Mouse (Mus musculus) 416B (cell line): ENCODE results near the gene Mob1b.
"Not testable (repeated sequence)": the region's sequence is repeated elsewhere in the genome, so short reads cannot be mapped to it uniquely, and the experiment has no call there.

Experiments
- DNase-seq: peaks from one replicate; pipeline ENCODE4 v3.0.0; 2011; ENCODE audit warnings: low read depth

Gene Mob1b

DNA sequence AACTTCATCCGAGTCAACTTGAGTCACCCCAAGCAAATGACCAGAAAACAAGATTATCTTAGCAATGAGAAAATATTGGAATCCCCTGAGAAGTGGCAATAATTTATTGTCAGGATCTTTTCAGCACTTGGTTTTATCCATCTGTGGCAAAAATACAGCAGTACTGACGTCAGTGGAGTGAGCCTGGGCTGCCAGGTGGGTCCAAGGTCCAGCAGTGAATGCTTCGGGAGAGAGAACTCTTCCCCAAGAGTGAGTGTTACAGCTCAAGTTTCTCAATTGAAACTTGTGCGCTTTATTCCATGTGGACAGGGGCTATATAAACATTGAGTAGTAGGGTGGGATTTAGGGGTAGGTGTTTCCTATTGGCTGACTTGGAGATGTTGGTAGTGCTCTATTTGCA lies 18.6 kb upstream of the Mob1b start:
- DNase-seq: no peak

DNA sequence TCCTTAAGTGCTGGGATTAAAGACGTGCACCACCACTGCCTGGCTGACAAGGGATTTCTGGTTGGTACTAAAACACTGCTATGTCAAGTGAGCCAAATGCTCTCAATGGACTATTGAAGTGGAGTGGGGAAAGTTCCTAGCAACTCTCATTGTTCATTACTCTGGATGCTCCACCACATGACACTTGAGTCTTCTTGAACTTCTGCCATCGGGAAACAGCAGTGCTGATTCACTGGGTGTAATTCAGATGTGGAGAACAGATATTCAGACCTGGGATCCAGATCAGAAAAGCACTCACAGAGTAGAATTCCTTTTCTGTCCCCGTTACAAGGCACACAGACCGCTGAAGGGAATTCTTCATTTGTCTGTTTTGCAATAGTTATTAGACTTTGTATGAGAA lies 17.1 kb upstream of the Mob1b start:
- no peak for DNase-seq

DNA sequence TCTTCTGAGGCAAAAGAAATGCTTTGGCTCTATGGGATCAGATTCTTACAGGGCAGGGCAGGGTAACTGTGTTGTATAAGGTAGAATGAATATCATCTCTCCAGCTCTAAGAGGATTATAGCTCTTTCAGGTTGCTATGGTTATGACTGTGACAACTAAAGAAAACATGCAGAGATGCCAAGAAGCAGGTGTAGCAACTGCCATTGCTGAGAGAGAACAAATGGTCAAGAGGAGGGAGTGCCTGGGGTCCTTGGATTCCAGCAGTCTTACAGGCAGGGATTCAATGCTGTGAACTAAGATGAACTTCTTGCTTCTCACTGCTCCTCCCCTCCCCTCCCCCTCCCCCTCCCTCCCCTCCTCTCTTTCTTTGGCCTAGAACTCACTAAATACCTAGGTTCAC lies 9.5 kb upstream of the Mob1b start:
- no peak for DNase-seq

DNA sequence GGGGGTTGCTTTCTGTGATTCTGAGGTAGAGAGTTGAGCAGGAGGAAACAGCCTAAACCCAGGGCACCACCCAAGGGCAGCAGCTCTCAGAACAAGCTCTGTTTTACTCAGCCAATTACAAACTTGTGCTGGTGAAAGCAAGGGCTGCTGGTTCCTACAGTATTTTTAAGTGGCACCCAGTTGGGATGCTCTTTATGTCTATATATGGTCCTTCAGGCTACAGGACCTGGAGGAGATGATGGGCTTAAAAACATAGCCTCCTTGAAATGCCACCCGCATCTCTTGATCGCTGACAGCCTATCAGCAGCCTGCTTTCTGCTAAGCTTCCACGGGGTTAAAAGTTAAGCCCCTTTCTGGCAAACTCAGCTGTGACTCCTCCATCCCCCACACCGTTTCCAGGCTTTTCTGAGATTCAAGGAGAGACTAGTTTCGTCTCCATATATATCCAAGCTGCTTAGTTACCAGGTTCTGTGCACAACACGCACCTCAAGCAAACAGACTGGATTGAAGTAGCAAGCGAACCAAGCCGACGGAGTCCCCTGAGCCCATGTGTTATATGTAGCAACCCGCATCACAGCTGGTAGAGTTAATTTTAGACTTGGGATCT lies 8.9 kb upstream of the Mob1b start:
- no peak for DNase-seq

DNA sequence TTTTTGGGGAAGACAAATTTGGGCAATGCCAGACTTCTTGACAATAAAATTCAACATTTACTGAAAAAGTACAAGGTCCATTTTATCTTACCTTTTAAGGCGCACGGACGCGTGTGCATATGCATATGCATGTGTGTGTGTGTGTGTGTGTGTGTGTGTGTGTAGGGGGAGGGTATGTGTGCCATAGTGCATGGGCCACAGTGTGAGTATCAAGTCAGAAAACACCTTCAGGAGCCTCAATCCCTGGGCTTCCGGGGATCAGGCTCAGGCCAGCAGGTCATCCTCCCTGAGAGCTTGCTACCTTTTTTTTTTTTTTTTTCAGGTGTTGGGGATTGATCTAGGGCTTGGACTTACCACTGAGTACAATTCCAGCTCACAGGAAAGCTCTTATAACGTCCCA lies 8.3 kb upstream of the Mob1b start:
- DNase-seq: no peak

DNA sequence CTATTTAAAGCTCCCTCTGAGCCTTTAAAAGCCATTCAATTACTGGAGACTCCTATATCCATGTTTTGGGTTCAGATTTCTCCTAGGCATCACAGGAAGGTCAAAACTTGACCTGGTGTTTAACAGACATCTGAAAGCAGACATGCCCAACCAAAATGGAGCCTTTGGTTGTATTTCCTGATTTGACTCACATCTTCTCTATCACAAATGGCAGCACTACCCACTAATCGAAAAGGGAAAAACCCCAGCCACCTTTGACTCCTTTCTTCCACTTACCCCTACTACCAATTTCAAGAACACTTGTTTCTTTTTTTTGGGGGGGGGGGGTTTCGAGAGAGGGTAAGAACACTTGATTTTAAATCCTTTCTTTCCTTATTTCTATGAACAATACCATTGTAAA lies 3.7 kb upstream of the Mob1b start:
- no peak for DNase-seq

DNA sequence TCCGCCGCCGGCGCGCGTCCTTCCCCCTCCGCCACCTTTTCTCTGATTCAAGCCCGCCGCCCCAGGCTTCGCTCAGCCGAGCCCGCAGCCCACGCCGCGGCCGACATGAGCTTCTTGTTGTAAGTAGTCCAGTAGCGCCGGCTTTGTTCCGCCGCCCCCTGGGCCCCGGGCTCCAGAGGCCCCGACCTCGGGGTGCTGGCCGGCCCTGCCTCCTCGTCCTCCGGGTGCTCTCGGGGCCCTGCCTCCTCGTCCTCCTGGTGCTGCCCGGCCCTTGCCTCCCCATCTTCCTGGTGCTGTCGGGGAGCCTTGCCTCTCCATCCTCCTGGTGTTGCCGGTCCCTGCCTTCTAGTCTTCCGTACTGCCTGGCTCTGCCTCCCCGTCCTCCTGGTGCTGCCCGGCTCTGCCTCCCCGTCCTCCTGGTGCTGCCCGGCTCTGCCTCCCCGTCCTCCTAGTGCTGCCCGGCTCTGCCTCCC lies 384 bp downstream of the Mob1b start:
- DNase-seq: no peak

DNA sequence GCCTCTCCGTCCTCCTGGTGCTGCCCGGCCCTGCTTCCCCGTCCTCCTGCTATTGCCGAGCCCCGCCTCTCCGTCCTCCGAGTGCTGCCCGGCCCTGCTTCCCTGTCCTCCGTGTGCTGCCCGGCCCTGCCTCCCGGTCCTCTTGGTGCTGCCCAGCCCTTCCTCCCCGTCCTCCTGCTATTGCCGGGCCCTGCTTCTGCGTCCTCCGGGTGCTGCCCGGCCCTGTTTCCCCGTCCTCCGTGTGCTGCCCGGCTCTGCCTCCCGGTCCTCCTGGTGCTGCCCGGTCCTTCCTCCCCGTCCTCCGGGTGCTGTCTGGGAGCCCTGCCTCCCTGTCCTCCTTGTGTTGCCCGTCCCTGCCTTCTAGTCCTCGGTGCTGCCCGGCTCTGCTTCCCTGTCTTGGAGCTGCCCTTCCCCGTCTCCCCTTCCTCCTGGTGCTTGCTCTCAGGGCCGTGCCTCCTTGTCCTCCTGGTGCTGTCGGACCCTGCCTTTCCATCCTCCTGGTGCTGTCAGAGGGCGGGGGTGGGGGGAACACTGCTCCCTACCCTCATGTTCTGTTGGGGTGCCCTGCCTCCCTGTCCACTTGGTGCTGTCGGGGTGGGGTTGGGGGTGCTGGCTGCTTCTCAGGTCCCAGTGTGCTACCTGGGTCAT lies 1.0 kb downstream of the Mob1b start:
- peak; percentile 32 for DNase-seq

DNA sequence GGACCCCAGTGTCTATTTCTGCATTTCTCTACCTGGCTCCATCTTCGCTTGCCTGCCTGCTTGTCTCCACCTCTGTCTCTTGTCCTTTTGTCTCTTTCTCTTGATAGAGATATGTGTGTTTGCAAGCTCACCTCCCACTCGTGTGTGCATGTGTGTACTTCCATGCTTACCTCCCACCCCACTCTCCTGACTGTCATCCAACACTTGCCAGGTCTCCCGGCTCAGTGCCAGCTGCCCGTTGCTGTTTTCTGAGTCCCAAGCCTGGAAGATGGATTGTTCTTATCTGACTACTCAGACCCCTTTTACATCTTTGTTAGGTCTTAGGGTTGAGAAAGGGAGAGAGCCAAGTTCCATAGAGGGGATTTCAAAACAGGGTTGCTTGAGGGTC lies 1.6 kb downstream of the Mob1b start:
- no peak for DNase-seq

DNA sequence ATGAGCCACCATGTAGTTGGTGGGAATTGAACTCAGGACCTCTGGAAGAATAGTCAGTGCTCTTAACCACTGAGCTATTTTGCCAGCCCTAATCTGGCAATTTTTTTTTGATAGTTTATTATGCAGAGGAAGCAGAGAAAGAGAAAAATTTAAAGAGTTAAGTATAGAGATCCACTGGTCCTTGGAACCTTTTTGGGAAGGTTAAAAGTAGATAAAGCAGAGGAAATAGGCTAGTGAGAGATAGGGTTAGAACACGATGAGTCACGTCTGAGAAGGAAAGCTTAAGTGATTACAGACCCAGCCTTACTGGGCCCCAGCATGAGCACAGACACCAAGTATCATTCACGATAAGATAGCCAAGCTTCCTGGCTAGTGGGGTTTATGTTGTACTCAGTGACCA lies 3.4 kb downstream of the Mob1b start:
- DNase-seq: peak; percentile 98

DNA sequence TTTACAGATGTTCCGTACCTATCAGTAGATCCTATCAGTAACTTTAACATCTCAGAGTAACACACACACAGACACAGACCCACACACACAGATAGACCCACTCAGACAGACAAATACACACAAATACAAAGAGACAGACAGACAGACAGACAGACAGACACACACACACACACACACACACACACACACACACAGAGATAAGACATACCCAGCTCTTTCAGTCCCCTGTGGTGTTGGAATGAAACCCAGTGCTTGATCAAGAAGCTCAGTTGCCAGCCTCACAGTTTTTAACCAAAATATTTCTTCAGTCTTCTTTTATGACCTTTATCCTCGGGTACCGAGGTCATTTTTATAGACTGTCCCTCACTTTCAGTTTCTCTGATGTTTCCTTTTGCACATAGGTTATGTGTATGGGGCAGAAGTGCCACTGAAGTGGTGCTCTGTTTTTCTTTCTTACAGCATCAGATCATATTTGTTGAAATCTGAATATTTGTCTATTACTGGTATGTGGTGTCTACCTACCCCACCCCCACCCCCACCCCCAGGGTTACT lies 7.0 kb downstream of the Mob1b start:
- DNase-seq: peak; percentile 36

DNA sequence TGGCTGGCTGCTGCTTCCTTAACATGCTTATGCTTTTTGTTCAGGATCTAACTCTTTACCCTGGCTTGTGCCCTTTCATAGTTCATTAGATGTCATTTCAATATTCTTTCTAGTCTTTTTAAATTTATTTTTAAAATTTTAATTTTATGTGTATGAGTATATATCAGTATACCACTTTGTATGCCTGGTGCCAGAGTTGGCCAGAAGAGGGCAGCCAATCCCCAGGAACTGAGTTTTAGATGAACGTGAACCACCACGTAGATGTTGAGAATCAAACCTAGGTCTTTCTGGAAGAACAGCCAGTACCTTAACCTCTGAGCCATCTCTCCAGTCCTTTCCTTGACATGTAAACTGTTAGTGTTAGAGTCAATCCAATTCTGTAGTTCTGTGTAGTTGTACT lies 14.1 kb downstream of the Mob1b start:
- DNase-seq: peak; percentile 50

DNA sequence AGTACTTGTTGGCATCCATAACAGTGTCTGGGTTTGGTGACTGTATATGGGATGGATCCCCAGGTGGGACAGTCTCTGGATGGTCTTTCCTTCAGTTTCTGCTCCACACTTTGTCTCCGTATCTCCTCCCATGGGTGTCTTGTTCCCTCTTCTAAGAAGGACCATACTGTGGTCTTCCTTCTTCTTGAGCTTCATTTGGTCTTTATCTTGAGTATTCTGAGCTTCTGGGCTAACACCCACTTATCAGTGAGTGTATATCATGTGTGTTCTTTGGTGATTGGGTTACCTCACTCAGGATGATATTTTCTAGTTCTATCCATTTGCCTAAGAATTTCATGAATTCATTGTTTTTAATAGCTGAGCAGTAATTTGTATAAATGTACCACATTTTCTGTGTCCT lies 20.4 kb downstream of the Mob1b start:
- DNase-seq: not testable (repeated sequence)

DNA sequence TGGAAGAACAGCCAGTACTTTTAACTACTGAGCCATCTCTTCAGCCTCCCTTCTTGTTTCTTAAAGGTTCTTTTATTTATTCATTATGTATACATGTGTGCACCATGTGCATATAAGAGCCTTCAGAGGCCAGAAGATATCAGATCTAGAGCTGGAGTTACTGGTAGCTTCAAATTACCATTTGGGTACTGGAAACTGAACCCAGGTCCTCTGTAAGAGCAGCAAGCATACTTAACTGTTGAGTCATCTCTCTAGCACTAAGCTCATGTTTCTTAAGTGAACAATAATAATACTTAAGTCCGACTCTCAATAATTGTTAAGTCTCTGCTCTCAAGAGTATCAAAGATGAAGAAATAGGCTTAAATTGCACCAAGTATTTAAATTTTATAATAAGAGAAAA lies 27.1 kb downstream of the Mob1b start:
- no peak for DNase-seq

DNA sequence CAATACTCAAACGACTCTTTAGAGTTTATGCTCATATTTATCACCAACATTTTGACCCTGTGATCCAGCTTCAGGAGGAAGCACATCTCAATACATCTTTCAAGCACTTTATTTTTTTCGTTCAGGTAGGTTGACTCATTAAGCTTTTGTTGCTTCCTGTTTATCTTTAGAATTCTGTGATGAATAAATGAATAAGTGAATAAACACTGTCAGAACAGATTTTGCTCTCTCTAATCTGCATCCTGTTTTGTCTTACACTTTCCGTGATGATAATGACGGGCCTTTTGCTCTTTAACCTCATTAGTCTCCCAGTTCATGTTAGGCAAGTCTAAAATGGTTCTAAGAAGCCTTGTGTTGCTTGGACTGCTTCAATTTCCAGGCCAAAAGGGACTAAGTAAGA lies 32.5 kb downstream of the Mob1b start:
- DNase-seq: no peak

DNA sequence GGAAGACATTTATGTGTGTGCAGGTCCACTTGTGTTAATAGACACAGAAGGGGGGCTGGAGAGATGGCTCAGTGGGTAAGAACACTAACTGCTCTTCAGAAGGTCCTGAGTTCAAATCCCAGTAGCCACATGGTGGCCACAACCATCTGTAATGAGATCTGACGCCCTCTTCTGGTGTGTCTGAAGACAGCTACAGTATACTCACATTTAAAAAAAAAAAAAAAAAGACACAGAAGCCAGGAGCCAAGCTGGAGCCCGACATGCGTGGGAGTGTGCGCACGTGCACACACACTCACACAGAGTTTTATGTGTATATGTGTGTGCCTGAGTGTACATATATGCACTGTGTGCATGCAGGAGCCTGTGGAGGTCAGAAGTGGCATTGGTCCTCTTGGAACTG lies 42.0 kb downstream of the Mob1b start:
- DNase-seq: no peak

DNA sequence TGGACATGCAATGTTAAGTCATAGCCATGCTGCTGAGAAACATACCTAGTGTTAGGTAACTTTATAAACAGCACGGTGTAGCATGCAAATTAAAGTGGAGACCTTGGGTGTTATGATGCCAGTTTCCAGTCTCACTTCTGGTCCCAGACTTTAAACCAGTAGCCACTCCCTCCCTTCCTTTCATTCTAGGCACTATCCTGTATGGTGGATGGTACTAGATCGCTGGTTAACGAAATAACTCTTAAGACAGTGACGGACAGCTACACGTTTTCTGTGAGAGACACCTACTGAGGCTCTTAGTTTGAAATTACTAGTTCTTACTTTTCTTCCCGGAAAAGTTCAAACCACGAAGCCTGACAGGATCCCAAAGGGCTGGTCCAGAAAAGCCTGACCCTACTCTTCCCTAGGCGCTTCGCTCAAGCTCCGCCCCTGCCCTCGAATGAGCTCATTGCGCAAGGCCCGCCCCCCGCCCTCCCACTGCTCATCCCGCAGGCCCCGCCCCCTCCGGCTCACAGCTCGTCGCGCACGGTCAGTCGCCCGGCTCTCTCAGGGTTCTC lies 43.9 kb downstream of the Mob1b start:
- no peak for DNase-seq

DNA sequence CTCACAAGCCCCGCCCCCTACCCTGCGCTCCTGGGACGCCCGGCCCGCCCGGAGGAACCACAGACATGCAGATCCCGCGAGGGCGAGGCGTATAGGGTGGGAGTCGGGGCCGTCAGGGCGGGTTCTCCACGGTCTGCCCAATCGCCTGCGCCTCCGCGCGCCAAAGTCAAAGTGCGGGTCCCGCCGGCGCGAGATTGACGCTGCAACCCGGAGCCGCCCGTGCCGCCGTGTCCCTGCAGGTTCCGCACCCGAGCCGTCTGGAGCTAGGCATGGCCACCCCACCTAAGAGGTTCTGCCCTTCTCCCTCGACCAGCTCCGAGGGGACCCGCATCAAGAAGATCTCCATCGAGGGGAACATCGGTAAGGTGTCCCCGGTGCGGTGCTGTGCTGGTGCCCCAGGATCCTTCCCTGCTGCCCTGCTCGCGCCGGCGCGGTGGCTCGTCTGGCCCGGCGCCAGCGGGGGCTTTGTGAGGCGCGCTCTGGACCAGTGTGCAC lies 44.4 kb downstream of the Mob1b start, which contains the start of gene Dck:
Gene Dck (plus strand): TSS at position 10 of the 495 bp plus-strand sequence.
- DNase-seq: peak; percentile 99

DNA sequence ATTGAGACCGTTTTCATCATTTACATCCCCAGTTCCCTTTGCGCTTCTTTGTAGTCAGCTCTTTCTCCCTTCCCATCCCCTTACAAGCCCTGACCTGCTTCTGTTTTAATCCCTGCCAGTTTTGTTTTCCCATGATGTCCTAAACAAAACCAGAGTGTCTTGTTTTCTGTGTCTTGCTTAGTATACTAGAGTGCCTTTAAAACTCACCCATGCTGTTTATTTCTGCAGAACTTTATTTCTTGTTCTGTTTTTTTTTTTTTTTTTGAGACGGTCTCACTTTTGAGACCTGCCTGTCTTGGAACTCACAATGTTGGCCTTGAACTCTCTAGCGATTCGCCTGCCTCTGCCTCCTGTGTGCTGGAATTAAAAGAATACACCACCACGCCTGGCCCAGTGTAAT lies 44.9 kb downstream of the Mob1b start:
- no peak for DNase-seq

DNA sequence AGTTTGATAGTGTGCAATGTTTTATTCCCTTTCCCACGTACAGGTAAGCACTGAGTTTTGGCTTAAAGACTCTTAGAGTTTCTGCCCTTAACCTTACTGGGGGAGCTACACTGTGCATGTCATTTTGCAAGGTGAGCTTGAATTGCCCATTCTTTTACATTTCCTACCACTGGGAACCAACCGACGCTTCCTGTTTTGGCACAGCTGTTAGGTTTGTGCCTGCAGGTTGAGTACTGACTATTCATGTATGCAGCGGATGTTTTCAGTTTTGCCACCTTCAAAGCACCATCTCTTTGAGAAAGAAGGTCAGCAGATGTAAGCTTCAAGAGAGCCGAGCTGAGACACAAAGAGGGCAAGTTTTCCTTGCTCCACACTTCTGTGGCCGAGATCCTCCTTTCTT lies 45.5 kb downstream of the Mob1b start:
- peak; percentile 23 for DNase-seq

DNA sequence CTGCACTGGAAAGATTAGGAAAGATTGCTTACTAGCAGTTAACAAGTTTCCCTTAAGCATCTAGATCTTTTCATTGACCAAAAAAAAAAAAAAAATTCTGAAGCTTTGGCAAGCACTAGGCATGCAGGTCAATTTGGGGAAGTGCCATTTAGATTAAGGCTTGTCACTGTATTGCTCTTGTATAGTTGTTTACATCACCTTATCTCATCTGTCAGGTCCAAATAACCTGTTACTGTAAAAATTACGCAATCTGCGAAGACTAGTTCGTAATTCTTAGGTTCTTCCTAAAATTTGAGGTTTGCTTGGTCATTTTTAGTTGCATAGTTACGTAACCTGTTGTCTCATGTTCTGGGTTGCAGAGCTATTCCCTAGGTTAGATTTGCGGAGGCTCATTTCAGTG lies 46.2 kb downstream of the Mob1b start:
- peak; percentile 84 for DNase-seq

DNA sequence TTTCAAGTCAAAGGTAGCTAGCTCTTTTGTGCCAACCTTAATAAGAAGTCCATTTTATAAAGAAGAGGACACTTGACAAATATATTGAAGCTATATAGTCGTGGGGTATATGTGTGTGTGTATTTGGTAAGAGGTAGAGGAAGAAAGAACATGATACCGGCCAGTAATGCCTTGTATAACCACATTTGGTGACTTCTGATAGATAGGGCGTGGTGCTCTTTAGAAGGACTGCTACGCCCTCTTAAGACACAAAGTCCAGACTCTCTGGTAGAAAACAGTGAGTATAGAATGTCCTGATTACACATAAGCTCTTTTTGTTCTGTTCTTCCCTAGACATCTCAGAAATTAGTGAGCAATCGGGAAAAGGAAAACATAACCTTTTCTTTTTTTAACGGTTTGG lies 47.5 kb downstream of the Mob1b start:
- no peak for DNase-seq

DNA sequence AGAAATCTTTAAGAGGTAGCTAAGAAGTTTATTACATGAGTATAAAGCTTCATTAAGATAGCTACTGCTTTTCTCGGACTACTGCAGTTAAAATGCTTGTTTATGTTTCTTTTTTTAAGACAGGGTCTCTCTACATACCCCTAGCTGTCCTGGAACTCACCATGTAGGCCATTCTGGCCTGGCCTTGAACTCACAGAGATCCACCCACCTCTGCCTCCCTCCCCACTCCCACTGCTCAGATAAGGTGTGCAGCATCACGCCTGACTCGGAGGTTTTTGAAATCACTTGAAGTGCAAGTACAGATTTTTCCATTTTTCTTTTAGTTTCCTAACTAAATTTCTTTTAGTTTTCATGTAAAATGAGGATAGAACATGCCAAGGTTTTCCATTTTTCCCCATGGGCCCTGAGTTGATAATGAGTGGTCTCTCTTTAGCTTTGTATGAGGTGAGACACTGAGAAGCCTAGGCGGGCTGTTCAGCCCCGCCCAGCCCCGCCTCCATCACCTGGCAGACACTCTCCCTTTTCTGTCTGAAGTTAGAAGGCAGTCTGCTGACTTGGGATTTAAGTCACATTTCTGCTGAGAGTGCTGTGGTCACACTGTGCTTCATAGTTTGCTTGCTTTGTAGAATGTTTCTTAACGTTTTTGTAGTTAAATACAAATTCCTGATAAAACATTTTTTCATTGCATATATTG lies 61.6 kb downstream of the Mob1b start:
- no peak for DNase-seq
